Comparison of ENCODE assay signal across 20 mouse cellular contexts in the genomic region with DNA sequence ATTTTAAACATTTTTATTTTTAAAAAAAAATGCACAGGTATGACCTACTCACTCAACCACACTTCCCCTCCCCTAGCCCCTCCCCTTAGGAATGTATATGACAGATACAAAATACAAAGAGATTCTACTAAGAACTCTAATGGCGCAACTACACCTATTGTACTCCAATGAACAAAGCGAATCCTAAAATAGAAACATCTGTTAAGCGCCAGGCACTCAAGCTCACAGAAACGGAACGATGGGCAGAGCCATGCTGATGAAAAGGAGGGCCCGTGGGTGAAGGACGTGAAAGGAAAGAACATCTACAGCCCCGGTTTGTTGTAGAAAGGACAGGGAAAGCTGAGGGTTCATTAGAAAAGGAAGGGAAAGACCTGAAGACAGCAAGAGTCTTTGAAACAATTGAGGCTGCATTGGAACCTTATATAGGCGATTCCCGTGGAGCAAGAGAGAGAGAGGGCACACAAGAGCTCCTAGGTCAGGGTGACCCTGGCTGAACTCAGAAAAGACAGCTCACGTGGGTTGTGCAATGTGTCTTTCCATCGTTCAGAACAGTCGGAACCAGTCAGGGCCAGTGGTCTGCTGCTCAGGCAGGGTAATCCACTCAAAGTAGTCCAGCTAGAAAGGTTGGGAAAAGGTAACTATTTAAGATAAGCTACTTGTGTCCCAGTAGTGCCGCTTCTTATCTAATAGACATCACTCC. TPM values are rescaled to one million over a fixed set of nuclear protein-coding genes. Genes with fewer than 3 reads are reported as not detected.
"Had no signal": no experiment of that assay in that cellular context is flagged by ENCODE, and none has a peak within 500 bp of the region (broad histone marks: within the 10 kb centered on the region; RNA-seq: fewer than 3 reads in every experiment).

No protein-coding gene starts in this region.

- H3K27me3 ChIP-seq: liver, embryonic 15.5 days; midbrain, embryonic 13.5 days had no signal

- H3K9me3 ChIP-seq: limb, embryonic 10.5 days; liver, embryonic 15.5 days; midbrain, embryonic 13.5 days had no signal

- H3K36me3 ChIP-seq: limb, embryonic 10.5 days; liver, embryonic 15.5 days; midbrain, embryonic 13.5 days had no signal

- H3K4me3 ChIP-seq: limb, embryonic 10.5 days; liver, embryonic 15.5 days; midbrain, embryonic 13.5 days had no signal

- H3K4me2 ChIP-seq: liver, embryonic 11.5 days; liver, embryonic 15.5 days; midbrain, embryonic 13.5 days had no signal

- H3K27ac ChIP-seq: limb, embryonic 10.5 days; liver, embryonic 15.5 days; midbrain, embryonic 13.5 days; stomach, postnatal 0 days had no signal

- H3K9ac ChIP-seq: liver, embryonic 15.5 days; midbrain, embryonic 13.5 days had no signal

- DNase-seq: kidney, postnatal 14 days; lung, adult 2 months; lung, postnatal 36 days; right cerebral cortex, postnatal 14 days; thymus, postnatal 4 days had no signal

- H3K4me1 ChIP-seq: limb, embryonic 10.5 days; liver, embryonic 15.5 days; midbrain, embryonic 13.5 days had no signal

- ATAC-seq: lung, postnatal 0 days; midbrain, embryonic 13.5 days had no signal

RNA-seq across cellular contexts. Expression of gene Gabrp, which starts 27.7 kb away (rescaled TPM):
- total RNA-seq: layer of hippocampus, adult 8-10 months; layer of hippocampus, postnatal 14 days; left cerebral cortex, adult 18-20 months; left cerebral cortex, postnatal 10 days; megakaryocyte progenitor cell, adult 5-6 weeks had no signal
- polyA plus RNA-seq: liver, embryonic 15.5 days; midbrain, embryonic 13.5 days; midbrain, postnatal 0 days; neural tube, embryonic 14.5 days; spleen, adult 2 months had no signal

RNA-seq across cellular contexts. Expression of gene D130052B06Rik, which starts 48.1 kb away (rescaled TPM):
- total RNA-seq: layer of hippocampus, adult 8-10 months; layer of hippocampus, postnatal 14 days; left cerebral cortex, adult 18-20 months; left cerebral cortex, postnatal 10 days; megakaryocyte progenitor cell, adult 5-6 weeks; midbrain, postnatal 0 days had no signal
- polyA plus RNA-seq: large intestine, adult 2 months; limb, embryonic 10.5 days; liver, embryonic 11.5 days; liver, embryonic 15.5 days; lung, adult 2 months; lung, postnatal 0 days; midbrain, embryonic 13.5 days; midbrain, postnatal 0 days; neural tube, embryonic 14.5 days; spleen, adult 2 months; stomach, postnatal 0 days had no signal
